Mouse (Mus musculus) liver, embryonic 14.5 days (tissue): ENCODE results near the gene Nuak1.

Experiments
- CTCF ChIP-seq: IDR thresholded peaks from 2 replicates; pipeline ENCODE4 v1.5.1; 2016; ENCODE audit warnings: antibody characterized with exemption, low read depth, control low read depth
- EP300 ChIP-seq: IDR thresholded peaks from 2 replicates; pipeline ENCODE4 v1.6.1; 2016; ENCODE audit warnings: antibody characterized with exemption, low read depth

DNA sequence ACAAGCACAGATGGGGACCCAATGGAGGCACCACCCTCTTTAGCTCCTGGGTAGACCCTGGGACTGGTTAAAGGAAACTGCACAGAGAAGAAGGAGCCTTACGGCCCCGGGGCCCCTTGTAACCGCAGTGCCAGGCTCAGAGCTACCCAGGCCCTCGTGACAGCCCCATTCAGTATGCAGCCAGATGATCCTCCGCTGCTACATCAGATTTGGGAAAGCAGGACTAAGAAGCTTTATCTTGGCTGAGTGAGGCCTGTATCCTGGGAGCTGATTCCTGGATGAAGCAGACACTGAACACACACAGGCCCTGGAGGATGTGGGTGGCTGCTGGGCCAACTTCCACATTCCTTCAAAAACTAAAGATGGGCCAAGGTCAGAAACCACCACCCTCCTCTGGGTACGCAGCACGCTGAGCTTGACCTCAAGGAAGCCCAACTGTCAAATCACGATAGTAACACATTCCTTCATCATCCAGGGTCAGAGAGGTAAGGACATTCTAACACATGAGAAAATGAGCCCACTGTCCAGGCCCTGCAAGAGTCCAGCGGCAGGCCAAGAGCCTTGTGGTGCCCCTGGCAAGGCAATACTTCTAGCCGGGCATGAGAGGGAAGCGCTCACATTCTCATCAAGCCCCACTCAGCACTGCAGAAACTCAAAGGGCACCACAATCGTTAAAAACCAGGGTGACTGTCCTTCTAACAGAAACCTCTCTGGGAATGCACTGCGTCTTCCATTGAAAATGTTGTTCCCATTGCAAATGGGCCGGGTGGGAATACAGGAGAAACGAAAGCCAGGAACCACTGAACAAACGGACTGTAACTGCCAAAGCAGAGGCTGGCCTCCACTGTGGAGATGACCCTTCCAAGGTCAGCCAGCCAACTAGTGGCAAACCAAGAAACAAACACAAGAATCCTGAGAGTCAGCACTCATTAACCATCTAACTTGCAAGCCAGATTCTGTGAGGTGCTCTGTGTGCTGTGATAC, 29.0 kb downstream of the Nuak1 start:
- no peak for TF ChIP-seq EP300
- no peak for TF ChIP-seq CTCF
